Mouse (Mus musculus): ENCODE measurements at regions not wholly inside any gene's neighbourhood (a gene's known extent, or its start where the extent isn't known, plus 50 kb on each side); places are given as distances from the start of the nearest gene placed in this dataset.

DNA sequence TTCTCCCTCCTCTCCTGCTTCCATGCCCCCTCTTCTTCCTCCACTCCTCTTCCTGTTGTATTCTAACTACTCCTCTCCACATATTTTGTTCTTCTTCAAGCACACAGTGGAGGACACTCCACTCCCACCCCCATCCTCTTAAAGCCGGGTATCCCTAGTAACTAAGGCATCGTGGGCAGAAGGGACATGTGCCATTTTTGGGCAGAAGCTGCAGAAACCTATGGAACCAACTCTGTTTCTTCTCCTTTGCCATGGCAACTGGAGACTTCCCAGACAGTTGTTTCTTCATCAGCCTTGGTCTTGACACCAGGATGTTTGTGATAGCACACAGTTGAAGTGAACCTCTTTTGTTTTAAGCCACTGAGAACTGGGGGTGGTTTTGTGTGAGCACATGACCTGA lies 59.1 kb upstream of the Zfp831 start:
- Histone ChIP-seq H3K79me2 (ENCODE audit: control insufficient read depth, insufficient read depth, low read length, poor library complexity) (no peaks in the 10 kb centered on the region), H3K9ac (ENCODE audit: control insufficient read depth, low read depth, low read length, poor library complexity, severe bottlenecking) (no peak overlapping the region)
- TF ChIP-seq UBTF (IDR thresholded peaks at IDR 0.05; ENCODE audit: borderline replicate concordance, insufficient read depth, low read depth, low read length), result no peak
- no peak for TF ChIP-seq RCOR1 (IDR thresholded peaks at IDR 0.05; ENCODE audit: low read depth, low read length)
- no peak for TF ChIP-seq MAX (IDR thresholded peaks at IDR 0.05; ENCODE audit: low read length)
- no peak for TF ChIP-seq MXI1 (IDR thresholded peaks at IDR 0.05; ENCODE audit: low read depth, low read length)
- no peak for TF ChIP-seq ZMIZ1 (IDR thresholded peaks at IDR 0.05; ENCODE audit: low read depth, low read length)
- no peak for TF ChIP-seq GABPA (IDR thresholded peaks at IDR 0.05; ENCODE audit: low read depth, low read length)
- TF ChIP-seq ETS1 (IDR thresholded peaks at IDR 0.05; ENCODE audit: low read depth, low read length), result no peak
- no peak for TF ChIP-seq ELF1 (IDR thresholded peaks at IDR 0.05; ENCODE audit: low read depth, low read length)
- no peak for TF ChIP-seq POLR2AphosphoS2 (IDR thresholded peaks at IDR 0.05; ENCODE audit: low read length)
- no peak for TF ChIP-seq GATA1 (IDR thresholded peaks at IDR 0.05; ENCODE audit: low read depth, low read length)
- TF ChIP-seq MAZ (IDR thresholded peaks at IDR 0.05; ENCODE audit: low read depth, low read length), result no peak
- no peak for TF ChIP-seq USF2 (IDR thresholded peaks at IDR 0.05; ENCODE audit: borderline replicate concordance in 1 of 2, insufficient read depth in 1 of 2, low read depth in 1 of 2, low read length in 2 of 2)
- no peak for TF ChIP-seq ZKSCAN1 (IDR thresholded peaks at IDR 0.05; ENCODE audit: low read depth, low read length)
- no peak for TF ChIP-seq EP300 (IDR thresholded peaks at IDR 0.05; ENCODE audit: low read depth in 1 of 2, low read length in 2 of 2)
- TF ChIP-seq CTCF (IDR thresholded peaks at IDR 0.05 in 2 of 3, conservative IDR thresholded peaks at IDR 0.05 in 1 of 3; ENCODE audit: control insufficient read depth in 1 of 3, insufficient read depth in 1 of 3, low read depth in 2 of 3, low read length in 3 of 3, poor library complexity in 1 of 3, severe bottlenecking in 1 of 3), result no peak
- no peak for TF ChIP-seq ZC3H11A (IDR thresholded peaks at IDR 0.05; ENCODE audit: low read depth, low read length)

More for the DNA sequence above, 59.1 kb upstream of the Zfp831 start:
- Histone ChIP-seq H3K4me1 (ENCODE audit: control insufficient read depth in 1 of 2, insufficient read depth in 2 of 2, low read length in 2 of 2) (peaks cover 6 to 15% of the 10 kb centered on the region in 2 experiments; a peak in 3 of 4 replicates), H3K4me3 (ENCODE audit: control insufficient read depth in 1 of 2, insufficient read depth in 1 of 2, low read depth in 2 of 2, low read length in 2 of 2) (no peak overlapping the region), H3K9me3 (replicated peaks; ENCODE audit: insufficient read depth, low read length) (no peaks in the 10 kb centered on the region), H3K27ac (ENCODE audit: control insufficient read depth, low read depth, low read length) (no peak overlapping the region), H3K27me3 (ENCODE audit: control insufficient read depth in 1 of 2, insufficient read depth in 2 of 2, low read length in 2 of 2) (no peaks in the 10 kb centered on the region), H3K36me3 (ENCODE audit: control insufficient read depth in 1 of 2, insufficient read depth in 2 of 2, low read length in 2 of 2) (peaks cover 0 to 9% of the 10 kb centered on the region in 2 experiments; a peak in 2 of 4 replicates)
- DNase-seq (ENCODE audit: low read depth, low spot score), result no peak

Measured in MEL (cell line).